Mouse (Mus musculus) embryonic fibroblast, embryonic 13.5 days (primary cell): ENCODE results near the gene Itih1.

Source experiments
- CTCF ChIP-seq: IDR thresholded peaks from 2 replicates; pipeline ENCODE4 v1.5.1; 2011; ENCODE audit warnings: mild to moderate bottlenecking, control low read depth, low read length, moderate library complexity, borderline replicate concordance; ENCODE audit not compliant: insufficient read depth
- POLR2A ChIP-seq: IDR thresholded peaks from 2 replicates; pipeline ENCODE4 v1.6.1; 2011; ENCODE audit warnings: low read depth, mild to moderate bottlenecking, control low read depth, low read length, moderate library complexity

DNA sequence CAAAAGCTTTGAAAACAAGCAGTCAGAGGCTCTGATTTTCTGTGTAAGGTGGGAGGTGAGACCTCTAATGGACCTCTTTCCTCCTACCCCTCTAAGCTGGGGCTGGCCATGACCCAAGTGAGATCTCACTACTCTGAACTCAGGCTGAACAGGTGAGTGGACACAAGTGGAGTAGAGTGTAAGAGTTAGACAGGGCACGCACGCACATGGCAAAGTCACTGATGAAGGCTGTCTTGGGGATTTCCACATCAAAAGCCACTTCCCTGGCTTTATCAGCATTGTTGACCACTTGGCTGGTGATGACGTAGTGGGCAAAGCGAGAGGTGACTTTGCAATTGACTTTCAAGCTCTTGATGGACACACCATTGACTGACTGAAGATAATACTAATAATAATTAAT lies 835 bp downstream of the Itih1 start:
- no peak for TF ChIP-seq CTCF
- no peak for TF ChIP-seq POLR2A
